Mouse (Mus musculus): ENCODE measurements around the gene Pde3a.

GRCm38 (mm10) chr6:141257434-141258202 lies 8.5 kb downstream of the Pde3a start:
- TF ChIP-seq EP300 (IDR thresholded peaks at IDR 0.05; ENCODE audit: low read depth): no peak
- TF ChIP-seq CTCF (IDR thresholded peaks at IDR 0.05; ENCODE audit: low read depth): no peak

Data from liver, embryonic 14.5 days (tissue).